Mouse (Mus musculus) MEL (cell line): ENCODE data around the gene Fthl17d. TPM values are rescaled to one million over a fixed set of nuclear protein-coding genes. Genes with fewer than 3 reads are reported as not detected.
"Not testable (repeated sequence)": the region's sequence is repeated elsewhere in the genome, so short reads cannot be mapped to it uniquely, and the experiment has no call there.

Experiments used
- DNase-seq: peaks from one replicate; pipeline ENCODE4 v3.0.0; 2011; ENCODE audit warnings: low read depth, low spot score
- H3K27ac ChIP-seq: 2 replicates; pipeline ENCODE4 v1.5.1; 2012; ENCODE audit warnings: low read depth, mild to moderate bottlenecking, control low read depth, low read length, moderate library complexity; ENCODE audit not compliant: control insufficient read depth
- H3K27me3 ChIP-seq, 2 experiments: fragments of 150-350 bp in 1 of 2; sonication (generic) in 1 of 2; 2 replicates each; pipeline ENCODE4 v1.6.1; 2012; ENCODE audit warnings: low read length in 2 of 2, mild to moderate bottlenecking in 2 of 2, improper control_type of control experiment in 1 of 2, moderate library complexity in 1 of 2; ENCODE audit not compliant: insufficient read depth in 2 of 2, control insufficient read depth in 1 of 2
- H3K36me3 ChIP-seq, 2 experiments: 2 replicates each; pipeline ENCODE4 v1.6.1; 2012 to 2014; ENCODE audit warnings: low read length in 2 of 2, improper control_type of control experiment in 1 of 2, inconsistent platforms in 1 of 2, mild to moderate bottlenecking in 1 of 2; ENCODE audit not compliant: insufficient read depth in 2 of 2, control insufficient read depth in 1 of 2
- H3K4me1 ChIP-seq, 2 experiments: fragments of 150-350 bp in 1 of 2; sonication (generic) in 1 of 2; 2 replicates each; pipeline ENCODE4 v1.6.1; 2012; ENCODE audit warnings: low read length in 2 of 2, improper control_type of control experiment in 1 of 2, mild to moderate bottlenecking in 1 of 2; ENCODE audit not compliant: insufficient read depth in 2 of 2, control insufficient read depth in 1 of 2
- H3K4me3 ChIP-seq, 2 experiments: fragments of 150-350 bp in 1 of 2; sonication (generic) in 1 of 2; 2 replicates each; pipeline ENCODE4 v1.5.1; 2012; ENCODE audit warnings: low read depth in 2 of 2, low read length in 2 of 2, mild to moderate bottlenecking in 2 of 2, moderate library complexity in 2 of 2, control low read depth in 1 of 2, improper control_type of control experiment in 1 of 2; ENCODE audit not compliant: control insufficient read depth in 1 of 2, insufficient read depth in 1 of 2
- H3K79me2 ChIP-seq: 2 replicates; pipeline ENCODE4 v1.6.1; 2012; ENCODE audit warnings: mild to moderate bottlenecking, low read length, moderate library complexity; ENCODE audit not compliant: control insufficient read depth, poor library complexity, insufficient read depth
- H3K9ac ChIP-seq: 2 replicates; pipeline ENCODE4 v1.6.1; 2012; ENCODE audit warnings: low read depth, mild to moderate bottlenecking, control low read depth, low read length, moderate library complexity; ENCODE audit not compliant: control insufficient read depth, poor library complexity, severe bottlenecking
- H3K9me3 ChIP-seq: fragments of 150-350 bp; sonication (generic); replicated peaks from 2 replicates; pipeline ENCODE4 v1.6.1; 2012; ENCODE audit warnings: mild to moderate bottlenecking, low read length, improper control_type of control experiment, moderate library complexity; ENCODE audit not compliant: insufficient read depth
- CHD1 ChIP-seq: IDR thresholded peaks from 2 replicates; pipeline ENCODE4 v1.6.1; 2012; ENCODE audit warnings: low read depth, mild to moderate bottlenecking, inconsistent platforms, low read length, improper control_type of control experiment
- KAT2A ChIP-seq: conservative IDR thresholded peaks from 2 replicates; pipeline ENCODE4 v1.6.1; 2012; ENCODE audit warnings: low read depth, low read length, improper control_type of control experiment, inconsistent platforms
- POLR2AphosphoS2 ChIP-seq: IDR thresholded peaks from 2 replicates; pipeline ENCODE4 v1.6.1; 2011; ENCODE audit warnings: low read length, improper control_type of control experiment
- TAL1 ChIP-seq: IDR thresholded peaks from 2 replicates; pipeline ENCODE4 v1.6.1; 2012; ENCODE audit warnings: mild to moderate bottlenecking, inconsistent platforms, low read length, moderate library complexity, mixed read lengths
- ZKSCAN1 ChIP-seq: IDR thresholded peaks from 2 replicates; pipeline ENCODE4 v1.6.1; 2012; ENCODE audit warnings: low read depth, mild to moderate bottlenecking, inconsistent platforms, low read length, improper control_type of control experiment, moderate library complexity
- ZMIZ1 ChIP-seq: IDR thresholded peaks from 2 replicates; pipeline ENCODE4 v1.6.1; 2012; ENCODE audit warnings: low read depth, mild to moderate bottlenecking, inconsistent platforms, low read length, improper control_type of control experiment, moderate library complexity
- polyA plus RNA-seq, 2 experiments: library from polyadenylated mRNA; stranded (reverse) in 1 of 2; unstranded in 1 of 2; fragments of >175 nt in 1 of 2; fragments of >200 nt in 1 of 2; gene quantifications; 2 replicates each; pipeline versions ENCODE4 v1.2.1 to v1.2.4; 2012; ENCODE audit warnings: low replicate concordance in 2 of 2, low read depth in 1 of 2; ENCODE audit not compliant: insufficient read length in 2 of 2, insufficient read depth in 1 of 2, missing spikeins in 1 of 2
- total RNA-seq: library from RNA; depleted of rRNA; stranded (reverse); fragments of 300-350 nt; gene quantifications from 2 replicates; pipeline ENCODE4 v1.2.3, GENCODE M21; 2012; rRNA removed

Gene Fthl17d
- not detected in 2 replicates for total RNA-seq
- not detected for polyA plus RNA-seq

- H3K9me3 ChIP-seq, DNase-seq, H3K79me2 ChIP-seq, H3K27me3 ChIP-seq, H3K4me3 ChIP-seq, H3K9ac ChIP-seq, H3K36me3 ChIP-seq, H3K4me1 ChIP-seq, H3K27ac ChIP-seq: not testable (repeated sequence)
These were observed at the start of gene Fthl17d for GRCm38 (mm10) chrX:8986655-8987054. Fthl17d (minus strand) TSS chrX:8986755.

GRCm38 (mm10) chrX:9033193-9033592 lies 46.6 kb upstream of the Fthl17d start, which contains the start of gene Fthl17e:
Fthl17e (plus strand) TSS chrX:9033493.
- H3K36me3 ChIP-seq, H3K9me3 ChIP-seq, H3K27me3 ChIP-seq, H3K79me2 ChIP-seq, H3K4me3 ChIP-seq, H3K4me1 ChIP-seq, H3K9ac ChIP-seq, H3K27ac ChIP-seq, DNase-seq: not testable (repeated sequence)

GRCm38 (mm10) chrX:9019481-9019880 lies 32.9 kb upstream of the Fthl17d start:
- H3K4me3 ChIP-seq = no peak overlapping the region
- TF ChIP-seq ZMIZ1 (no peak), TAL1 (no peak), CHD1 (no peak)
- DNase-seq = no peak
- H3K9ac ChIP-seq = no peak overlapping the region
- no peaks in the 10 kb centered on the region for H3K36me3 ChIP-seq
- no peaks in the 10 kb centered on the region for H3K79me2 ChIP-seq
- H3K4me1 ChIP-seq = no peaks in the 10 kb centered on the region
- H3K27ac ChIP-seq = no peak overlapping the region
- no peaks in the 10 kb centered on the region for H3K9me3 ChIP-seq
- no peaks in the 10 kb centered on the region for H3K27me3 ChIP-seq

- TF ChIP-seq ZKSCAN1 (no peak), POLR2AphosphoS2 (no peak), KAT2A (no peak)
- no peak for DNase-seq
These were observed 29.5 kb upstream of the Fthl17d start for GRCm38 (mm10) chrX:9016079-9016478.

GRCm38 (mm10) chrX:8976459-8976858 lies 10.1 kb downstream of the Fthl17d start, which contains the start of gene Fthl17c:
Fthl17c (minus strand) TSS chrX:8976559.
- not testable (repeated sequence) for H3K4me1 ChIP-seq, H3K9ac ChIP-seq, H3K9me3 ChIP-seq, H3K36me3 ChIP-seq, H3K4me3 ChIP-seq, H3K27me3 ChIP-seq, DNase-seq, H3K27ac ChIP-seq, H3K79me2 ChIP-seq

More at GRCm38 (mm10) chrX:9016079-9016478, 29.5 kb upstream of the Fthl17d start:
- Histone ChIP-seq H3K27me3 (no peaks in the 10 kb centered on the region), H3K27ac (no peak overlapping the region), H3K9ac (no peak overlapping the region), H3K9me3 (no peaks in the 10 kb centered on the region), H3K4me1 (no peaks in the 10 kb centered on the region), H3K79me2 (no peaks in the 10 kb centered on the region), H3K36me3 (no peaks in the 10 kb centered on the region), H3K4me3 (no peak overlapping the region)
